Mouse (Mus musculus): ENCODE measurements around the gene Paqr5.

Paqr5 gene

DNA sequence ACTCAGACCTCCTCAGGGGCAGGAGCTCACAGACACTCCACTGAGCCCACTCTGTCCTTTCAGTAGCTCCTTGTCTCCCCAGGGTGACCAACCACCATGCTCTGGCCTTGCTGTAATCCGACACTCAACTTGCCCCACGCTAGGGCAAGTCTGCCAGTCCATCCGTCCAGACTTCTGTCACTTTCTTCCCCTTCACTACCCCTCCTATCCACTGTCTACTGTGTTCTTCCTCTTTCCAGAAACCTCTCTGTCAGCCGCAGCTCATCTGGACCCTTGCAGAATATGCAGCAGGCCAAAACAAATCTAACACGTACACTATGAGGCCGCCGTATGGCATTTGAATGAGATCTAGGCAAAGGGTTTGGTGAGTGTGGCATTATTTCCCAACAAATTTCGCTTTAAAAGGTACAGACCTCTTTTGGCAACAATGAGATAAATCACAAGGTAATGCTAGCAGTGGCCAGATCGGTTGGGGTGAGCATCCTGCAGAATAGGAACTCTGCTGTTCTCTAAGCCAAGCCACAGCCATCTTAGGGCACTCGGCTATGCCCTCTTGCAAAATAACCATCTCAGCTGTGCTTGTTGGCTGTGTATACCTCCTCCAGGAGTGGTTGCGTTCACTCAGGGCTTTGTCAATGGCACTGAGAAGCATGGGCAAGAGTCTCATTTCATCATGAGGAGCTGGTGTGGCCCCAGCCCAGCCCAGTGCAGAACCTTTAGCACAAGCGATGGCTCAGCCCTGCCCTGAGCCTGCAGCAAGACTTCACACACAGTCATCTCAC lies 13.1 kb downstream of the Paqr5 start:
- no peak for ATAC-seq (ENCODE audit: insufficient number of reproducible peaks, low FRiP score, low TSS enrichment)

DNA sequence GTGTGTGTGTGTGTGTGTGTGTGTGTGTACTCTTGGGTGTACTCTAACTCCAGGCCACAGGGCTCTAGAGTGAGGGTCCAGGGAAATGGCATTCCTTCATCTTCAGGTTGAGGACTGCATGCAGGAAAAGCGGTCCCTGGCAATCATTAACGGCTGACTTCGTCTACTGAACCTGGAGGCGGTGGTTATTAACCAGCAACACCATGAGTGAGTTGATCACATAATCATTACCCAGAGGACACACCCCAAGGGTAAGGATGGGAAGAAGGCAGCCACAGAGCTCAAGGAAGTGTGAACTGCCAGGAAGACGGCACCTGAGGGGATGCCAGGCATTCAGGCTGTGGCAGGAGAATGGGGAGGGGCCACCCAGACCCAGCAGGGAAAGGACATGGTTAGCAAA lies 18.3 kb downstream of the Paqr5 start:
- no peak for ATAC-seq (ENCODE audit: insufficient number of reproducible peaks, low FRiP score, low TSS enrichment)

DNA sequence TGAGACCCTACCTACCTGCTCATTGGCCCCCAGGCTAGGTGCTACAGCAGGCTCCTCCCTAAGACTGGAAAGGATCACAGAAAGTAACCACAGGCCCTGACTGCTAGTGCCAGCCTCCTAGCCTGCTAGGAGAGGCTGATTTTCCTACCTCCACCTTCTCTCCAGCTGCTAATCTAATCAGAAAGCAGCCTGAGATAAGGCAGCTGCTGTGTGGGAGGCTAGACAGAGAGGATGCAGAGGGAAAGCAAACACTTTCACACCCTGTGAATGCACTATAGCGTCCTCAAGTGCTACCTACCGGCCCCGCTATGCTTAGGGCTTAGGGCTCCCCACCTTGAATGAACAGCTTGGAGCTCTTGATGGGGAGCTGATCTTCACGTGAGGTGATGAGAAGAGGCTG lies 19.6 kb downstream of the Paqr5 start:
- no peak for ATAC-seq (ENCODE audit: insufficient number of reproducible peaks, low FRiP score, low TSS enrichment)

DNA sequence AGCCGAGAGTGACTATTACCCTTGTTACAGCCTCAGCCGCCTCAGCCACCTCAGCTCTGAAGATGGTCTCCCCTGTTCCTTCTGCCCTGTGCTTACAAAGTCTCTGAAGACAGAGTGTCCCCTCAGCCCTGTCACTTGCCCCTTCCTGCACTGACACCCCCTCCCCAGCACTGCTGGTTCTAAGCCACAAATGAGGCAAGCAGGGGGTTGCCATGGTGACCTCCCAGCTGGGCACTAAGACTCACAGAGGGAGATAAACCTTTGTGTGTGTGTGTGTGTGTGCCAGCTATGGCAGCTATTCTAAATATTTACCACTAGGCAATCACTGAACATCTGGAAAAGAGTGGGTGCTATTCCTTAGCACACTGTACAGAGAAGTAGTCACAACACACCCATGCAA lies 23.0 kb downstream of the Paqr5 start:
- ATAC-seq (ENCODE audit: insufficient number of reproducible peaks, low FRiP score, low TSS enrichment) = no peak

DNA sequence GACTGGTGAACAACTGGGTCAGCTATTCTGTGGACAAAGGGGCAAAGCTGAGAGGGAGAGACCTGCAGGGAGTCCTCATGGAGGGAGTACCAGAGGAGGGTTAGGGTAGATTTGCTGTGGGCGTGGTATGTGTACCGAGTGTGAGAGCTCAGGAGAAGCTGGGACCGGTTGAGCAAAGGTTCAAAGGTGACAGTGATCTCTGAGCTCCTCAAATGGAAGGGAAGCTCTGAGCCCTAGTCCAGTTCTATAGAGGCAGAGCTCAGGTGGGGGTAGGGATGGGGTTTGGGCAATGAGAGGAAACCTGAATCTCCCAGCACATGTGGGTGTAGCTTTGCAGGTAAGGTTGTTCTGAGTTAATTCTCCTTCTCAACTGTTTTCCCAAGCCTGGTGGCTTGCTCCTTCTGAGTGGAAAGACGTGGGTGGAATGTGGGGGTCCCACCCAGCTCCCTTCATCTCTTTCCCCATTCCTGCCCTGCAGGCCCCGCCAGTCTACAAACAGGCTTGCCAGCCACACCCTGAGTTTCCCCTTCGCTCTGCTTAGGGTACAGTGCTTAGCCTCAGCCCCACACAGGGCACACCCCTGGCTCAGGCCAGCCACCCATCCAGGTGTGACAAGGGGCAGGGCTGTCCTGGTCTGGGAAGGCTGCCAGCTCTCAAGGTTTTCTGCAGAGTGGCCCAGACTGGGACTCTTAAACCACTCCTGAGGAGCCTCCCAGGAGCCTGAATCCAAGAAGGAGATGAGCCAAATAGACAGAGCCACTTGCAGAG lies 26.8 kb downstream of the Paqr5 start:
- no peak for ATAC-seq (ENCODE audit: insufficient number of reproducible peaks, low FRiP score, low TSS enrichment)

DNA sequence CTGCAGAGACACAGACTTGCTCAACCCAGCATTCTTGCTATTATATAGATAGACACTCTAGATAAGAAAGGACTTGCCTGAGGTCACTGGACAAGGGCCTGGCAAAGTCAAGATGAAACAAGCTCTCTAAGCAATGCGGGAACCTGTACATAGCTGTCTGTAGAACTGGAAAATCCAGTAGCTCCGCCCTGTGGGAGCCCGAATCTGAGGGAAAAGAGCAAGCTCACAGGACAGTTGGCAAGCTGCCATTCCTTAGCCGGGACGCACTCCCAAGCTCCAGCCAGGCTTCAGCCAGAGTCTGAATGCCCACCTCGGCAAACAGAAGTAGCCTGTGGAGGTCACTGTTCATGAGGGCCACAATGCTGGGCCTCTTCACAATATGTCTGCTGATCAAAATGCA lies 28.8 kb downstream of the Paqr5 start:
- no peak for ATAC-seq (ENCODE audit: insufficient number of reproducible peaks, low FRiP score, low TSS enrichment)

DNA sequence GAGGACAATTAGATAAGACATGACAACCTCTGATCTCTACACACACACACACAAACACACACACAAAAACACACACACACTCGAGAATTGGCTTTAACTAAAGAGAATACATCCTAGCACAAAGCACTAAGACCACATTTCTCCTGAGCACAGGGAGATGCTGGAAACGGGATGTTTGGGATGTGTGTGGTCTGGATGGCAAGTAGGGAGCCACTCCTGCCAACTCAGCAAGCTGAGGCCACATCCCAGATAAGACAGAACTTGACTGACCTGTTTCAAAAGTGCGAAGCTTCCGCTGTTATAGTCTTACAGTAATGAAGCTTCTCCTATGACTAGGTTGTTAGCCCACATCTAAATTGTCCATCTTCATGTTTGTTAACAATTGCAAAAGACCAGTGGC lies 35.5 kb downstream of the Paqr5 start:
- no peak for ATAC-seq (ENCODE audit: insufficient number of reproducible peaks, low FRiP score, low TSS enrichment)

DNA sequence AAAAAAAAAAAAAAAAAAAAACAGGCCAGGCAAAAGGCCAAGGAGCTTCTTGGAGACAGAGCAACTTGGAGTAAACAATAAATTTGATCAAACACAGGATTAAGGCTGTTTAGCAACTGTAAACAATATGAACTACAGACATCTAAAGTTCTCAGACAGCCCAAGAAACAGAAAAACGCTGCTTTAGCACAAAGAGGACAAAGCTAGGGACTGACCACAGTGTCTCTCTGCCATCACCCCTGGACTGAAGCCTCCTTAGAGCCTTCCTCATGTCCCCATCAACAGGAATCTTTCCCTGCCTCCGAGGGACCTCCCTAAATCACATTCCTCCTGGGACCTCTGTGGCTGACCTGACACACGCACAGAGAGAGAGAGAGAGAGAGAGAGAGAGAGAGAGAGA lies 35.9 kb downstream of the Paqr5 start:
- ATAC-seq (ENCODE audit: insufficient number of reproducible peaks, low FRiP score, low TSS enrichment) = no peak

DNA sequence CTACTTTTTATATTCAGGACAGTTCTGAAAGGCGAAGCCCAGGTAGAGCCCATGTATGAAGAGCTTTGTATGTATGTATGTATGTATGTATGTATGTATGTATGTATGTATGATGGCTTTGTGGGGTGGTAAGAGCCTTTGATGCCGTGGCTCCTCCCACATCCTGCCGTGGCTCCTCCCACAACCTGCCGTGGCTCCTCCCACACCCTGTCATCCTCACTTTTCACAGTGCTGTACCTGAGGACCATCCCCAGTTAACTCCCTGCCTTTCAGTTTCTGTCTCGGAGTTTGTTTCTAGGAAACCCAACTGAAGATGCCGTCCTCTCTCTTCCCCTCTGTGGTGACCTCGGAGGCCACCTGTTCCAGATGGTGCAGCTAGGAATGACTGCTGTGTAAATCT lies 40.6 kb downstream of the Paqr5 start:
- no peak for ATAC-seq (ENCODE audit: insufficient number of reproducible peaks, low FRiP score, low TSS enrichment)

DNA sequence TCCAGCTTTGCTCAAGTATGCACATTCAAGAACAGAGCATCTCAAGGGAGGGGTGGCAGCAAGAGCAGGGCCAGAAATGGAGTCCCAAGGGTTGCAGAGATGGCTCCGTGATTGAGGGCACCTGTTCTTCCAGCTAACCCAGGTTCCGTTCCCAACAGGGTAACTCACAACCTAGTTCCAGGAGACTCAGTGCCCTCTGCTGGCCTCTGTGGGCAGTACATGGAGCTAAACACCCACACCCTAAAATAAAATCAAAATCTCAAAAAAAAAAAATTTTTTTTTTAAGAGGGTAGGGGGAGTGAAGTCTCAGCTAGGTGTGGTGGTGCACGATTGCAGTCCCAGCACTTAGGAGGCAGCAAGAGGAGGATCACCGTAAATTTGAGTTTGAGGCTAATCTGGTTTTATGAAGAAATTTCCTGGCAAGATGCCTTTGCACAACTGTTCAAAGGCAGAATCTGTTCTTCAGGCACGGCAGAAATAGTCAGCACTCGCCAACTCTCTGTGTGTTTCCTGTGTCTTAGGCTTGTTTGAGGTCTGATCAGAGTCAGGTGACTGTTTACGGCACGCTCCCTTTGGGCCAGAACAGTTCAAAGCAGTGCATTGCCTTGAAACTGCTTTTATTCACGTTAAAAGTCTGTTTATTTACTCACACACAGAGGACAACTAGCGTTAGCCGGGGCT lies 41.3 kb downstream of the Paqr5 start:
- ATAC-seq (ENCODE audit: insufficient number of reproducible peaks, low FRiP score, low TSS enrichment) = no peak

DNA sequence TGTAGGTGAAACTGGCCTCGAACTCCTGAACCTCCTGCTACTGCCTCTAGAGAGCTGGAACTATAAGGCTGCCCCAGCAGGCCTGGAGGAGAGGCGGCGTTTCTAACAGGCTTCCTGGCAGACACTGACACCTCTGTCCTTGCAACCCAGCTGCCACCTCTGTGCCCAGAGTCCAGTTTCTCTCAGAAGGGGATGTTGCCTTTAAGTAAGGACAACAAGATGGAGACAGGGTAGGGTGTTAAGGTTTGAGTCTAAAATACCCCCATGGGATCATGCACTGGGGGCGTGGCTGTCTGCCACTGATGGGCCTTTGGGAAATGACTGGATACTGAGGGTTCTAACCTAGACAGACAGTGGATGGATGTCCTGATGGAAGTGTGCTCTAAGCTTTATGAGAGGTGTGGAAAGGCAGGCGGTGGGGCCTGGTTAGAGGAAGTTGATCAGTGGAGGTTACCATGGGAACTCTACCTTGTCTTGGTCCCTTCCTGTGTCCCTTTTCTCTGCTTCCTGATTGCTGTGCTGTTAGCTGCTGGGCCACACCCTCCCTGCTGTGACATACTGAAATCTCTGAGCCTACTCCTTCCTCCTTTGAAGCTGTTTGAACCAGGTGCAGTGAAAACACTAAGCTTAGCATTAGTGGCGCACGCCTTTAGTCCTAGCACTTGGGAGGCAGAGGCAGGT lies 43.6 kb downstream of the Paqr5 start:
- ATAC-seq (ENCODE audit: insufficient number of reproducible peaks, low FRiP score, low TSS enrichment) = no peak

DNA sequence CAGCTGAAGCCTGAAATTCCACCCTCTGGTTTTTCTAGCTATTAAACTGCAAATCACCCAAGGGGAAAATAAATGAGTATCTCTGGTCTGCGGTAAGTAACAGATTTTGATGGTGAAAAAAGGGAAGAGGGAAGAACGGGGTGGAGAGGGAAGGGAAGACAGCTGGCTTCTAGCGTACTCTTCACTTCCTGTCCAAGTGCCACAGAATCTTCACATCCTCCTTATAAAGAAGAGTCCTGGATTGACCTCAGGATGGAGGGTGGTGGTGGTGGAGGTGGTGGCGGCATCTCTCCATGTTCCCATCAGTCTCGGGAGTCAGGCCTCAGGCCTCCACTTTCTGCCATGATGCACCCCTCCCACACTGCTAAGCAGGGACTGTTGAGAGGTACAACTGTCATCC lies 44.8 kb downstream of the Paqr5 start:
- ATAC-seq (ENCODE audit: insufficient number of reproducible peaks, low FRiP score, low TSS enrichment) = no peak

DNA sequence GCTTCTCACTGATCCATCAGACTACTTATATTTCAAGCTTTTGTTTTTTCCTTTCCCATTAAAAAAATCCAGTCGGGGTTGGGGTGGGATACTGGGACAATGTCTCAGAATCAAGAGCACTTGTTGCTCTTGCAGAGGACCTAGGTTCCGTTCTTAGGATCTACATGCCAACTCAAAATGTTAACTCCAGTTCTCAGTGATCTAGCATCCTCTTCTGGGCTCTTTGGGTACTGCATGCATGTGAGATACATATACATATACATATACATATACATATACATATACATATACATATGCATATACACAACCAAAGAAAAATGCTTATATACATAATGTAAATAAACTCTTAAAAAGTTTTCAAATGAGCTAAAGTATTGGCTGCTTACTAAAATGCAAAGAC lies 46.7 kb downstream of the Paqr5 start:
- no peak for ATAC-seq (ENCODE audit: insufficient number of reproducible peaks, low FRiP score, low TSS enrichment)

DNA sequence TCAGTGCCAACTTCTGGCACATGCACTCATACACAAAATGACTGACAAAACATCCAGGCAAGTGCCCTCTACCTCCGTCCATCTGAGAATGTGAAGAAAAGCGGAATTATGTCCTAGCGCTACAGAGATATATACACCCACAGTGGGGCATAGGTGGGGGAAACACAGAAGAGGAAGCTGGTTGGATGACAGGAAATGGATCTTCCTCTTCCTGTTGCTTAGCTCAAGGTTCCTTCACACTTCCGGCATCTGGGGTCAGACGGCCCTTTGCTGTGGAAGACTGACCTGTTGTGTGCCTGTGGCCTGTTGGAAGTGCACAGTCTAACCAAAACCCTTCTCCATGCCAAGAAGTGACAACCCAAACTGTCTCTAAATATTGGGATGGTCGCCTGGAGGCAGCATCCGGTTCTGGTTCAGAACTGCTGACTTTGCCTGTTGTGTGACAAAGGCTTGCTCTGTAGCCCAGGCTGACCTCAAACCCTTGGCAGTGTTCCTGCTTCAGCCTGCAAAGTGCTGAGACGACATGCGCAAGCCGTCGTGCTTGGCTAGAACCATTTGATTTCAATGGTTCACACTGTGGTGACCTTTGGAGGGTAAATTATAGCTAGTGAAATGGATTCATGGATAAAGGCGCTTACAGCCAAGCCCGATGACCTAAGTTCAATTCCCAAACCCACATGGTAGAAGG lies 49.3 kb downstream of the Paqr5 start:
- no peak for ATAC-seq (ENCODE audit: insufficient number of reproducible peaks, low FRiP score, low TSS enrichment)

DNA sequence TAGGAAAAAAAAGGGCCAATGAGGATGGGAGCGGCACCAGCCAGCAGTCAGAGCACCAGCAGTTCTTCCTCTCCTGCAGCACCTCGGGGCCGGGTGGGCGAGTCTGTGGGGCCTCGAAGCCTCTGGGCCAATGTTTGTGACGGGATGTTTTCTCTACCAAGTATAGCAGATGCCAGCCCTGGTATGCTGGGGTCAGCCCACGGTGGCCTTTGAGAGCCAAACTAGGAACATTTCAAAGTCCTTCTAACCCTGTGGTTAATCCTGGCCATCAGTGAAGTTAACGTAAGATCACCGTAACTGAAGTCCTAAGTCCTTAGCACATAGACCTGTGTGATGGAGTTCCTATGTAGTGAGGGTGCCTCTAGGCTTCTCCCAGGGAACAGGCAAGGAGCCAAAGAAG lies 54.6 kb downstream of the Paqr5 start:
- no peak for ATAC-seq (ENCODE audit: insufficient number of reproducible peaks, low FRiP score, low TSS enrichment)

DNA sequence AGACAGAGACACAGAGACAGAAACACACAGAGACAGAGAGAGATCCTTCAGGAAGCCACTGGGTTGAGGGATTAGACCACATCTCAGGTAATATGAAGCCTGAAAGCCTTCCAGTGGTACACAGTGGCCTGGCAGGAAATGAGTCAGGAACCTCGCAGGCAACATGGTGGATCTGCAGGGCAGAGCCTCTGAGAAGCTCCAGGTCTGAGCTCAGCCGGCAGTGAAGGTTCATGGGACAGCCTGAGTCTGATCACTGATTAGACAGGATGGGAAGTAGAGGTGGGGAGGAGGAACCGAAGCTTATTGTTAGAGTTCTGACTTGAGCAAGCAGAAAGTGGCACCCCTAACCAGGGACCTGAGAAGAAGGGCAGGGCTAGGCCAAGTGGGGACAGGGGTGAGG lies 55.6 kb downstream of the Paqr5 start:
- ATAC-seq (ENCODE audit: insufficient number of reproducible peaks, low FRiP score, low TSS enrichment) = no peak

DNA sequence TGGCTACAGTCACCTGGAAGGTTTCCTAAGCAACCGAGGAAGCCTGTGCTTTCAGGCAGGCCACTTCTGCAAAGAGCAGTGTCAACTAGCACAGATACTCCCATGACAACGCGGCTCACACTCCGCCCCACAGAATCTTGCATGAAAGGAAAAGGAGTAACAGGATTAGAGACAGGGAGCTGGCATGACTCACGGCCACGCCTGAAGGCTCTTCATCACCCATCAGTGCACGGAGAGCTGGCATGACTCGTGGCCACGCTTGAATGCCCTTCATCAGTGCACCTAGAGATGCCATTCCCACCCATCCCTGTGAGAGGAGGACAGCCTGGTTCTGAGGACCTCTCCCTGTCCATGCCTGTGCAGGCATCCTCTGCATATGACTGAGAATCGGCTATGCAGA lies 59.3 kb downstream of the Paqr5 start:
- no peak for ATAC-seq (ENCODE audit: insufficient number of reproducible peaks, low FRiP score, low TSS enrichment)

DNA sequence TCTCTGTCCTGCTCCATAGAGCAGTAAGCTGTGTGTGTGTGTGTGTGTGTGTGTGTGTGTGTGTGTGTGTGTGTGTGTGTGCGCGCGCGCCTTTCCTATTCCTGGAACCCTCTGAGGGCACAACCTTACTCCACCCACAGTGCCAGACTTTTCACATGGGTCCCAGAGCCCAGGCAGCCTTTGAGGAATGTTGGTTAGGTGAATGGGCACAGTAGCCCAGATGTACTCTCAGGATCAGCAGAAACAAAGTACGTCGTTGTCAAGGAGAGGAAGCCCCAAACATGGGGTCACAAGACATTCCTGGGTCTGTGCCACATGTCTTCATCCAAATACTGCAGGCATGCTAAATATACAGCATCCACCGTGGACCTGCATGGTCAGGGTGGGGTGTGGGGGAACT lies 60.7 kb downstream of the Paqr5 start:
- no peak for ATAC-seq (ENCODE audit: insufficient number of reproducible peaks, low FRiP score, low TSS enrichment)

DNA sequence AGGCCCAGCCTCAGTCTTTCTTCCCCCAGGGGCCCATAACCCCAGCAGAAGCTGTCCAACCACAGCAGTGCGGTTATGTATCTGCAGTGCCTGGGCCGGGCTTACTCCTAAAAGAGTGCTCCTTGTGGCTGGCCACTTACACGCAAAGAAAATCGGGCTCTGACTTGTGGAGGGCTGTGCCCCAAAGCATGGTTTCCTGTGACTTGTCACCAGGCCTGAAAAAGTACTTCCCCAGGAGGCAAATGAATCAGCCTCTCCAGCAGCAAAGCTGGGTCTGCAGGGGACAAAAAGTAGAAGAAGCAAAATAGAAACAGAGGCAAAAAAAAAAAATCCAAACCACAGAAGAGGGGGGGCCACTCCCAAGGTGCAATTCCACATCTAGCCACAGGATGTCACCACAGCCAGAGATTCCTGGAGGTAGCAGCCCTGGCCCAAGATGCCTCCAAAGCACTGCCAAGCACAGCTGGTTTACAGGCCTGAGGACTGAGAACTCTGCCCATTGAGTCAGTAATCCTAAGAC lies 61.2 kb downstream of the Paqr5 start:
- ATAC-seq (ENCODE audit: insufficient number of reproducible peaks, low FRiP score, low TSS enrichment) = 0 out of 2 replicates have a peak, but pooled peaks have one; percentile 31

DNA sequence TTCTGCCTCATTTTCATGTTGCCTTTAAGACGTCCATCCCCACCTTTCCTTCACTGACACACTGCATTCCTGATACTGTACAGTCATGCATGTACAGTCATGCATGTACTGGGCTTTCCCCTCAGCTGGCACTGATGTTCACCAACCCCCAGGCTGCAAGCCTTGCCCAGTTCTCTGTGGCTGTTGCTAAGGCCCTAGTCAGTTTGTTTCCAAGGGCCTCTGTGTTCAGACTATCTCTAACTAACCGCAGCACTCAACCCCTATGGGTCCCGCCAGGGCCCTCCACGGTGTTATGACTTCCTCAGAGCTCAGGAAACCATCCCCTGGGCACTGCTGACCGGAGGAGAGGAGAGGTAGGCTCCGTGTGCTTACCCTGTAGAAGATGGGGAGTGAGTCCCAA lies 63.3 kb downstream of the Paqr5 start:
- ATAC-seq (ENCODE audit: insufficient number of reproducible peaks, low FRiP score, low TSS enrichment) = no peak

Data from cerebellum, adult (tissue).